Mouse (Mus musculus) gastrocnemius, adult 8-10 months (tissue): ENCODE measurements at regions not wholly inside any gene's neighbourhood (a gene's known extent, or its start where the extent isn't known, plus 50 kb on each side); places are given as distances from the start of the nearest gene placed in this dataset.

Experiments
- DNase-seq, 2 experiments: peaks; one replicate each; pipeline ENCODE4 v3.0.0; 2022; ENCODE audit warnings: low spot score in 2 of 2

GRCm38 (mm10) chr4:84805431-84805830 lies 78.7 kb upstream of the Cntln start:
- no peak for DNase-seq

GRCm38 (mm10) chr4:84793156-84793919 lies 90.8 kb upstream of the Cntln start:
- DNase-seq, result no peak

GRCm38 (mm10) chr4:84786583-84786982 lies 97.5 kb upstream of the Cntln start:
- peak; percentile 70 to 71 for DNase-seq

GRCm38 (mm10) chr4:84768161-84768560 lies 93.1 kb upstream of the Bnc2 start:
- peak in 1 of 2 experiments; percentile 7 for DNase-seq

- DNase-seq, result no peak
Measured at GRCm38 (mm10) chr4:84766708-84767425, 91.8 kb upstream of the Bnc2 start.

GRCm38 (mm10) chr4:84757172-84757571 lies 82.1 kb upstream of the Bnc2 start:
- DNase-seq, result no peak

- DNase-seq, result no peak
Measured at GRCm38 (mm10) chr4:84752613-84753185, 77.6 kb upstream of the Bnc2 start.

GRCm38 (mm10) chr4:84741301-84741700 lies 66.2 kb upstream of the Bnc2 start:
- no peak for DNase-seq

- DNase-seq, result no peak
Measured at GRCm38 (mm10) chr4:84740816-84741215, 65.7 kb upstream of the Bnc2 start.
